Mouse (Mus musculus) heart, postnatal 0 days (tissue): ENCODE results near the gene Alox12b.

Experiments
- CTCF ChIP-seq: IDR thresholded peaks from 2 replicates; pipeline ENCODE4 v1.5.1; 2016; ENCODE audit warnings: antibody characterized with exemption, control low read depth, low read depth
- EP300 ChIP-seq: IDR thresholded peaks from 2 replicates; pipeline ENCODE4 v1.6.1; 2016; ENCODE audit warnings: antibody characterized with exemption, low read depth

DNA sequence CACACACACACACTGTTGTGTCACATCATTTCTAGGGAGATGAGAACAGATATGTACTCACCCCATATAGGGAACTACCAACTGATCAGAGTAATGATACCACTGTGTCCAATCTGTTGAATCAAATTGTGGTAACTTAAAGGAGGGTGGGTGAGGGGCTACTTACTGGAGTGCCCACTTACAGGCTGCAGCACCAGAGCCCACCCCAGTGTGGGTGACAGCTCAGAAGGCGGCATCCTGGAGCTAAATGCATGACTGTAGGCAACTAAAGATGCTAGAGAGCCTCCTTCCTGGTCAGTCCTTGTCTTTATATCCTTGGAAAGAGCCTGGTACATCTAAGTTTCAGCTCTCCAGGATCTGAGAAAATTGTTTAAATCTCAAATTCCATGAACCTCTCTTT is 42.5 kb downstream of the Alox12b start:
- TF ChIP-seq CTCF (no peak), EP300 (no peak)
